Mouse (Mus musculus) erythroblast, embryonic 14.5 days (primary cell): Measurements from ENCODE around the gene Rabggta.

ENCODE experiments used
- GATA1 ChIP-seq: IDR thresholded peaks from 2 replicates; pipeline ENCODE4 v1.6.1; 2012; ENCODE audit warnings: low read length, inconsistent platforms, mixed read lengths
- TAL1 ChIP-seq: IDR thresholded peaks from 3 replicates; pipeline ENCODE4 v1.6.1; 2012; ENCODE audit warnings: low read length, inconsistent platforms, mixed read lengths

- TF ChIP-seq GATA1 (no peak), TAL1 (no peak)
Observed at GRCm38 (mm10) chr14:55722438-55722945, 429 bp upstream of the Rabggta start.
